Mouse (Mus musculus): ENCODE measurements around the gene Gfm2.

The Gfm2 gene

DNA sequence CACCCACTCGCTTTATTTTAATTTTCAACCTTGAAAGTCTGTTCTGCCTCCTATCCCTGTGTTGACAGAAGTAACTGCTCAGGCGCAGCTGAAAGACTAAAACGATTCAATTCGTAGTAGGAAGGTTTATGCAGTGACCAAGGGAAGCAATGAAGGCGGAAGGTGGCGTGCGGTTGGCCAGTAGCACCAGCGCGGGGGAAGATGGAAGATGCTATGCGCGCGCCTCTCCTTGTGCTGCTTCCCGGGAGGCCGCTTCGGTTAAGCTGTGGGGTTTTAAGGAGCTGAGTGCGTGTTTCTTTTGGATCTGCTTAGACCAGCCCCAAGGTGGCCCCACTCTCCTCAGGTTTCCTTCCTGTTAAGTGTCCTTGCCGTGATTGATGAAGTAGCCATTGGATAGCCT is 87.4 kb downstream of the Gfm2 start:
- in situ Hi-C loops (cut with MboI, MseI): no loop called here

DNA sequence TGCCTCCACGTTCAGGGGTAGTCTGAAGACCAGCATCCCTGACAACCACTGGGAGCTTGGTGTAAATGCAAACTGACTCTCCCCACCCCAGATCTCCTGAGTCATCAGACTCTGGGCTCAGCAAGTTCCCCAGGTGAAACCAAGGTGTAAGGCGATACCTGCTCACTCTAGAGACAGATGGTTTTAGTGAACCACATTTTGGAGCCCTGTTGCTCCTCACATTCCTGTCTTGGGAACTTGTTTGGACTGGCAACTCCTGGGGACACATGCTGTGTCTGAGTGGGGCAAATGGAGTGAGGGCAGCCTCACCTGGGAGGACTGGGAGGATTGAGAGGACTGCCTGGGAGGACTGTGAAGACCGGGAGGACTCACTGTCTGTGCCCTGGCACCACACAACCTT is 90.1 kb downstream of the Gfm2 start:
- in situ Hi-C loops (cut with MboI, MseI): no loop called here

DNA sequence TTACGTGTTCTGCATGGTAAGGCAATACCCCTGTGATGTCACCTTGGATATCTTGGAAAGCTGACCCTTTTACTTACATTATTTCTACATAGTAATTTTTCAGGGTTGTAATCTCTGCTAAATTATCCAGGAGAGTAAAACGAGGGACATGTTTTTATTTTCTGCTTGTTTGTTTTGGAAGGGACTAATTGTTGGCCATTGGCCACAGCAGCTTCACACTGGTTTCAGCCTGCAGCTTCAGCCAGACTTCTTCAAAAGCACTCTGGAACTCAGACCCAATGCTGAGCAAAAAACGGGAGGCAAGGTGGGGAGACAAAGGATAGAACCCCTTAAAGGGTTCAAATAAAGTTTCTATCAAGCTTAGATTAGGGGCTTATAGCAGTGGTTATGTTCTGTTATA is 92.4 kb downstream of the Gfm2 start:
- in situ Hi-C loops (cut with MboI, MseI): loop anchor here (5.0 kb wide), 2 partner anchors 367 to 707 kb away; no protein-coding TSS in a partner anchor

Measured in T-helper 2 cell (primary cell).